Mouse (Mus musculus) heart, adult 2 months (tissue): Measurements from ENCODE around the gene Armh2.

Source experiments
- CTCF ChIP-seq: fragments of 200-600 bp; IDR thresholded peaks from 2 replicates; pipeline ENCODE4 v1.8.1; 2022; ENCODE audit warnings: antibody characterized with exemption, mild to moderate bottlenecking, moderate library complexity
- EP300 ChIP-seq: fragments of 200-500 bp; IDR thresholded peaks from 2 replicates; pipeline ENCODE4 v1.6.1; 2011; ENCODE audit warnings: low read depth, low read length, control low read depth; ENCODE audit not compliant: insufficient read depth
- POLR2A ChIP-seq: fragments of 200-500 bp; IDR thresholded peaks from 2 replicates; pipeline ENCODE4 v1.6.1; 2011; ENCODE audit warnings: mild to moderate bottlenecking, low read depth, low read length, control low read depth; ENCODE audit not compliant: insufficient read depth

DNA sequence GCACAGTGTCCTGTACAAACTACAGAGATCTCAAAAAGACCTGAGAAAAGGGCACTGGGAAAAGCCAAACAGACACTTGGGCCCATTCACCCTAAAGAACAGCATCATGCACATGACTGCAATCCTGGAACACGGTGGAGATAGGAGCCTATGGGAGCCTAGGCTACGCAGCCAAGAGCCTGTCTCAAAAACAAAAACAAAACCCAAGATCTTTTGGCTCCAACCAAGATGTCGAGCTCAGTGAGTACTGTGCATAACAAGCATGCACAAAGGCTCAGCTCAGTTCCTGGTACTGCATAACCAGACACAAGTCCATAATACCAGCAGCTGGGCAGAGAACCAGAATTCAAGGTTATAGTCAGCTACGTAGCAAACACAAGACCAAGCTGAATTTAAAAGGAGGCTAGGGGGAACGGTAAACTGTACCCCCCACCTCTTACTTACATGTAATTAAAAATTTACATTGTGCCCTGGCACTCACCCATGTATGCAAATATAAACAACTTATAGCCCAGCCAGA lies 19.4 kb downstream of the Armh2 start:
- TF ChIP-seq POLR2A: no peak
- no peak for TF ChIP-seq CTCF
- no peak for TF ChIP-seq EP300
